Mouse (Mus musculus): ENCODE results near the gene Klrb1b. TPM values are rescaled to one million over a fixed set of nuclear protein-coding genes. Genes with fewer than 3 reads are reported as not detected.
"Not testable (repeated sequence)": the region's sequence is repeated elsewhere in the genome, so short reads cannot be mapped to it uniquely, and the experiment has no call there.

Klrb1b gene
- polyA plus RNA-seq, 1 experiment from 2014 or later = 0.33 TPM

GRCm38 (mm10) chr6:128766486-128767254, 59.5 kb downstream of the Klrb1b start:
- H3K4me3 ChIP-seq (ENCODE audit: low read length); ATAC-seq (ENCODE audit: low read depth); H3K27ac ChIP-seq (ENCODE audit: low read length); H3K9me3 ChIP-seq (ENCODE audit: control insufficient read depth, low read length); H3K27me3 ChIP-seq (ENCODE audit: control insufficient read depth, insufficient read depth, low read depth, low read length); H3K36me3 ChIP-seq (ENCODE audit: control insufficient read depth, insufficient read depth, low read length); H3K9ac ChIP-seq (ENCODE audit: low read length); H3K4me2 ChIP-seq (ENCODE audit: low read depth, low read length): not testable (repeated sequence)
- 45% methylated on average over 6 of the region's 6 CpGs for WGBS
- peaks cover 10% of the 10 kb centered on the region; the same call in 1 of the 2 replicates for H3K4me1 ChIP-seq (replicated peaks; ENCODE audit: control insufficient read depth, insufficient read depth, low read length)

- no peak for ATAC-seq (ENCODE audit: low read depth)
- Histone ChIP-seq H3K4me1 (replicated peaks; ENCODE audit: control insufficient read depth, insufficient read depth, low read length) (peaks cover 13% of the 10 kb centered on the region; the same call in 1 of the 2 replicates), H3K36me3 (ENCODE audit: control insufficient read depth, insufficient read depth, low read length) (no peaks in the 10 kb centered on the region), H3K9ac (ENCODE audit: low read length) (no peak overlapping the region), H3K27ac (ENCODE audit: low read length) (no peak overlapping the region), H3K4me2 (ENCODE audit: low read depth, low read length) (no peak overlapping the region), H3K4me3 (ENCODE audit: low read length) (no peak overlapping the region), H3K9me3 (ENCODE audit: control insufficient read depth, low read length) (no peaks in the 10 kb centered on the region), H3K27me3 (ENCODE audit: control insufficient read depth, insufficient read depth, low read depth, low read length) (no peaks in the 10 kb centered on the region)
- 69% methylated on average over 1 of the region's 1 CpGs for WGBS
Observed at GRCm38 (mm10) chr6:128765211-128765610, 60.9 kb downstream of the Klrb1b start.

- Histone ChIP-seq H3K9ac (ENCODE audit: low read length) (peak overlapping the region; percentile 35; the same call in 1 of the 2 replicates), H3K27ac (ENCODE audit: low read length) (peak overlapping the region; percentile 36; the same call in 1 of the 2 replicates), H3K4me2 (ENCODE audit: low read depth, low read length) (peak overlapping the region; percentile 50), H3K36me3 (ENCODE audit: control insufficient read depth, insufficient read depth, low read length) (no peaks in the 10 kb centered on the region), H3K9me3 (ENCODE audit: control insufficient read depth, low read length) (no peaks in the 10 kb centered on the region), H3K4me3 (ENCODE audit: low read length) (peak overlapping the region; percentile 46), H3K27me3 (ENCODE audit: control insufficient read depth, insufficient read depth, low read depth, low read length) (no peaks in the 10 kb centered on the region), H3K4me1 (replicated peaks; ENCODE audit: control insufficient read depth, insufficient read depth, low read length) (peaks cover 7% of the 10 kb centered on the region; the same call in 1 of the 2 replicates)
- ATAC-seq (ENCODE audit: low read depth) = no peak
- 18% methylated on average over 5 of the region's 5 CpGs for WGBS
Observed at GRCm38 (mm10) chr6:128764598-128764997, 61.5 kb downstream of the Klrb1b start.

- no peaks in the 10 kb centered on the region for H3K27me3 ChIP-seq (ENCODE audit: control insufficient read depth, insufficient read depth, low read depth, low read length)
- H3K4me2 ChIP-seq (ENCODE audit: low read depth, low read length) = peak overlapping the region; percentile 81
- 1% methylated on average over 30 of the region's 30 CpGs for WGBS
- no peaks in the 10 kb centered on the region for H3K36me3 ChIP-seq (ENCODE audit: control insufficient read depth, insufficient read depth, low read length)
- ATAC-seq (ENCODE audit: low read depth) = peak; percentile 94
- H3K4me1 ChIP-seq (replicated peaks; ENCODE audit: control insufficient read depth, insufficient read depth, low read length) = peaks cover 5% of the 10 kb centered on the region; the same call in 1 of the 2 replicates
- no peaks in the 10 kb centered on the region for H3K9me3 ChIP-seq (ENCODE audit: control insufficient read depth, low read length)
- peak overlapping the region; percentile 76 for H3K27ac ChIP-seq (ENCODE audit: low read length)
- H3K9ac ChIP-seq (ENCODE audit: low read length) = peak overlapping the region; percentile 76
- peak overlapping the region; percentile 65 for H3K4me3 ChIP-seq (ENCODE audit: low read length)
Observed at GRCm38 (mm10) chr6:128763736-128764523, 62.2 kb downstream of the Klrb1b start.

Other genes with a start within 250 kb of the Klrb1b start
- gene A2ml1, start 244.7 kb downstream of the Klrb1b start, polyA plus RNA-seq (2015; fragmentation: Nextera tagmentation; extraction: Ambion mirVana) = 4.9 and 7.3 TPM in 2 replicates
- gene Klrb1a, start 202.8 kb downstream of the Klrb1b start, polyA plus RNA-seq (2015; fragmentation: Nextera tagmentation; extraction: Ambion mirVana) = not detected in 2 replicates
- 0.50 TPM in 1 of 2 replicates, not detected in the other for gene Clec2h, start 163.9 kb downstream of the Klrb1b start, polyA plus RNA-seq (2015; fragmentation: Nextera tagmentation; extraction: Ambion mirVana)
- gene Klrb1, start 103.3 kb downstream of the Klrb1b start, polyA plus RNA-seq (2015; fragmentation: Nextera tagmentation; extraction: Ambion mirVana) = not detected in 2 replicates
- 0.25 and 0.33 TPM in 2 replicates for gene Klrb1c, start 37.1 kb downstream of the Klrb1b start, polyA plus RNA-seq (2015; fragmentation: Nextera tagmentation; extraction: Ambion mirVana)
- not detected in 2 replicates for gene Gm44511, start within 50 bp of the Klrb1b start, polyA plus RNA-seq (2015; fragmentation: Nextera tagmentation; extraction: Ambion mirVana)
- gene Clec2i, start 61.3 kb upstream of the Klrb1b start, polyA plus RNA-seq (2015; fragmentation: Nextera tagmentation; extraction: Ambion mirVana) = 0.23 and 0.36 TPM in 2 replicates
- 0.79 and 0.87 TPM in 2 replicates for gene BC035044, start 64.8 kb upstream of the Klrb1b start, polyA plus RNA-seq (2015; fragmentation: Nextera tagmentation; extraction: Ambion mirVana)
- gene Clec2g, start 108.0 kb upstream of the Klrb1b start, polyA plus RNA-seq (2015; fragmentation: Nextera tagmentation; extraction: Ambion mirVana) = not detected in 2 replicates
- gene Klrb1f, start 219.6 kb upstream of the Klrb1b start, polyA plus RNA-seq (2015; fragmentation: Nextera tagmentation; extraction: Ambion mirVana) = 0.67 and 0.68 TPM in 2 replicates

Measured in lung, embryonic 16.5 days (tissue).